Mouse (Mus musculus) layer of hippocampus, adult 11-12 months (tissue): Measurements from ENCODE around the gene Nle1.

Experiments used
- DNase-seq: peaks from one replicate; pipeline ENCODE4 v3.0.0; 2022; ENCODE audit warnings: low spot score

The Nle1 gene

GRCm38 (mm10) chr11:82914711-82915352, 6.6 kb upstream of the Nle1 start:
- DNase-seq: peak; percentile 58

- DNase-seq: no peak
Observed at GRCm38 (mm10) chr11:82910679-82911389, 2.6 kb upstream of the Nle1 start.

- DNase-seq: no peak
Observed at GRCm38 (mm10) chr11:82910250-82910649, 2.0 kb upstream of the Nle1 start, which contains the start of gene Unc45b. Gene Unc45b (plus strand): TSS chr11:82910550.

GRCm38 (mm10) chr11:82908608-82908989, 388 bp upstream of the Nle1 start:
- DNase-seq: no peak

- DNase-seq: no peak
Observed at GRCm38 (mm10) chr11:82905816-82906215, 2.4 kb downstream of the Nle1 start.

GRCm38 (mm10) chr11:82904952-82905351, 3.3 kb downstream of the Nle1 start:
- DNase-seq: no peak

- no peak for DNase-seq
Observed at GRCm38 (mm10) chr11:82901606-82902310, 6.5 kb downstream of the Nle1 start.

GRCm38 (mm10) chr11:82899720-82900119, 8.5 kb downstream of the Nle1 start:
- no peak for DNase-seq

GRCm38 (mm10) chr11:82897478-82897877, 10.7 kb downstream of the Nle1 start:
- DNase-seq: no peak

- no peak for DNase-seq
Observed at GRCm38 (mm10) chr11:82891936-82892335, 16.3 kb downstream of the Nle1 start, which contains the start of gene Fndc8. Gene Fndc8 (plus strand): TSS chr11:82892124.

- peak; percentile 94 for DNase-seq
Observed at GRCm38 (mm10) chr11:82890342-82890762, 17.9 kb downstream of the Nle1 start, which contains the start of gene Rad51d. Gene Rad51d (minus strand): TSS chr11:82890614.

- DNase-seq: no peak
Observed at GRCm38 (mm10) chr11:82889524-82890341, 18.5 kb downstream of the Nle1 start.

GRCm38 (mm10) chr11:82888491-82888946, 19.7 kb downstream of the Nle1 start:
- DNase-seq: peak; percentile 18

- DNase-seq: no peak
Observed at GRCm38 (mm10) chr11:82886559-82886958, 21.7 kb downstream of the Nle1 start.

GRCm38 (mm10) chr11:82883180-82883579, 25.0 kb downstream of the Nle1 start:
- no peak for DNase-seq

- DNase-seq: no peak
Observed at GRCm38 (mm10) chr11:82877726-82878344, 30.4 kb downstream of the Nle1 start.

- no peak for DNase-seq
Observed at GRCm38 (mm10) chr11:82875631-82876030, 32.6 kb downstream of the Nle1 start.

GRCm38 (mm10) chr11:82874924-82875323, 33.3 kb downstream of the Nle1 start:
- DNase-seq: no peak

- DNase-seq: peak; percentile 96
Observed at GRCm38 (mm10) chr11:82871031-82871446, 37.2 kb downstream of the Nle1 start, which contains the start of gene Rffl. Gene Rffl (minus strand): TSS chr11:82871210.

GRCm38 (mm10) chr11:82870173-82871030, 37.8 kb downstream of the Nle1 start:
- peak; percentile 67 for DNase-seq
